Mouse (Mus musculus) telencephalon, adult 2 months (tissue): ENCODE measurements around the gene Olfr1270.
"Not testable (repeated sequence)": the region's sequence is repeated elsewhere in the genome, so short reads cannot be mapped to it uniquely, and the experiment has no call there.

Source experiments
- DNase-seq: peaks from one replicate; pipeline ENCODE4 v3.0.0-alpha.2; 2011; ENCODE audit warnings: low read depth, low spot score

Gene Olfr1270

GRCm38 (mm10) chr2:90152991-90153390 lies at the start of gene Olfr1270:
Olfr1270 (minus strand) TSS chr2:90153091.
- DNase-seq: no peak

- DNase-seq: not testable (repeated sequence)
Measured at GRCm38 (mm10) chr2:90199606-90200005, 46.7 kb upstream of the Olfr1270 start.

- not testable (repeated sequence) for DNase-seq
Measured at GRCm38 (mm10) chr2:90195285-90195684, 42.4 kb upstream of the Olfr1270 start.

GRCm38 (mm10) chr2:90194750-90195149 lies 41.9 kb upstream of the Olfr1270 start:
- not testable (repeated sequence) for DNase-seq

GRCm38 (mm10) chr2:90187082-90187481 lies 34.2 kb upstream of the Olfr1270 start:
- DNase-seq: not testable (repeated sequence)

GRCm38 (mm10) chr2:90186082-90186481 lies 33.2 kb upstream of the Olfr1270 start:
- DNase-seq: not testable (repeated sequence)

- no peak for DNase-seq
Measured at GRCm38 (mm10) chr2:90153916-90154315, 1.0 kb upstream of the Olfr1270 start.

GRCm38 (mm10) chr2:90142196-90142595 lies 10.7 kb downstream of the Olfr1270 start, which contains the start of gene Olfr32:
Olfr32 (minus strand) TSS chr2:90142296.
- DNase-seq: no peak

GRCm38 (mm10) chr2:90121312-90121711 lies 31.6 kb downstream of the Olfr1270 start, which contains the start of gene Olfr1269:
Olfr1269 (minus strand) TSS chr2:90121412.
- no peak for DNase-seq
